Mouse (Mus musculus) adrenal gland, postnatal 4 days (tissue): ENCODE results near the gene Rpp38. TPM values are rescaled to one million over a fixed set of nuclear protein-coding genes. Genes with fewer than 3 reads are reported as not detected.
A peak's percentile ranks its signal among the peaks of the same experiment; 100 is the strongest.

Experiments used
- DNase-seq, 2 experiments: peaks; one replicate each; pipeline ENCODE4 v3.0.0; 2021 to 2022; ENCODE audit warnings: low spot score in 2 of 2, mixed read lengths in 2 of 2
- total RNA-seq, 2 experiments: library from RNA; stranded (reverse); gene quantifications; 2 replicates each; pipeline ENCODE4 v1.2.3; 2021

Gene Rpp38
- total RNA-seq, 2 experiments from 2014 or later = 10.8 to 10.9 TPM

GRCm38 (mm10) chr2:3289581-3289980 is 42.9 kb downstream of the Rpp38 start:
- no peak for DNase-seq

GRCm38 (mm10) chr2:3286243-3286642 is 46.2 kb downstream of the Rpp38 start:
- no peak for DNase-seq

- DNase-seq = no peak
Observed at GRCm38 (mm10) chr2:3285709-3286108, 46.7 kb downstream of the Rpp38 start.

GRCm38 (mm10) chr2:3285181-3285530 is 47.3 kb downstream of the Rpp38 start:
- DNase-seq = no peak

GRCm38 (mm10) chr2:3284473-3285180 is 47.8 kb downstream of the Rpp38 start:
- peak; percentile 15 to 20 for DNase-seq

GRCm38 (mm10) chr2:3283602-3284472 is 48.6 kb downstream of the Rpp38 start, which contains the start of gene Nmt2:
Gene Nmt2, plus strand, starts transcription at chr2:3284212.
- DNase-seq = peak; percentile 97 to 98

- DNase-seq = peak; percentile 7 to 26
Observed at GRCm38 (mm10) chr2:3282866-3283601, 49.4 kb downstream of the Rpp38 start.

GRCm38 (mm10) chr2:3281311-3281710 is 51.1 kb downstream of the Rpp38 start:
- DNase-seq = no peak

Other genes with a start within 250 kb of the Rpp38 start
- 10 to 100 TPM; 46.7 to 50.3 TPM for gene Fam171a1, start 218.4 kb downstream of the Rpp38 start, total RNA-seq
- gene Nmt2, start 48.4 kb downstream of the Rpp38 start, total RNA-seq = 10 to 100 TPM; 66.8 to 72.4 TPM
- gene Acbd7, start 3.5 kb upstream of the Rpp38 start, total RNA-seq = not detected
- gene Olah, start 64.6 kb upstream of the Rpp38 start, total RNA-seq = under 1 TPM in 1 of 2 experiments, not detected in 1; 0.20 TPM
- gene Meig1, start 90.0 kb upstream of the Rpp38 start, total RNA-seq = 1 to 10 TPM in 1 of 2 experiments, under 1 TPM in 1; 0.67 to 2.3 TPM
- gene Dclre1c, start 91.5 kb upstream of the Rpp38 start, total RNA-seq = 10 to 100 TPM in 1 of 2 experiments, 1 to 10 TPM in 1; 8.7 to 12.2 TPM
- 1 to 10 TPM; 2.9 to 3.9 TPM for gene Suv39h2, start 142.4 kb upstream of the Rpp38 start, total RNA-seq
- 1 to 10 TPM; 4.8 to 5.7 TPM for gene Gm45902, start 180.1 kb upstream of the Rpp38 start, total RNA-seq
- gene Hspa14, start 180.2 kb upstream of the Rpp38 start, total RNA-seq = 10 to 100 TPM; 59.5 to 61.7 TPM
- 1 to 10 TPM; 1.8 to 2.1 TPM for gene Cdnf, start 180.4 kb upstream of the Rpp38 start, total RNA-seq
- 10 to 100 TPM; 23.6 to 36.7 TPM for gene Fam107b, start 237.8 kb upstream of the Rpp38 start, total RNA-seq